Mouse (Mus musculus) embryonic facial prominence, embryonic 13.5 days (tissue): ENCODE results near the gene H2-Eb2. TPM values are rescaled to one million over a fixed set of nuclear protein-coding genes. Genes with fewer than 3 reads are reported as not detected.

Source experiments
- ATAC-seq: fragments of 200-750 bp; cut with Nextera tagmentation; 2 replicates; pipeline ENCODE4 v1.8.0; 2017; ENCODE audit warnings: low read depth; ENCODE audit not compliant: insufficient number of reproducible peaks, insufficient read depth, low FRiP score, low TSS enrichment
- H3K27ac ChIP-seq: fragments of 300-500 bp; sonication (generic); 2 replicates; pipeline ENCODE4 v1.5.1; 2015; ENCODE audit warnings: moderate library complexity, mild to moderate bottlenecking, inconsistent platforms
- H3K27me3 ChIP-seq: fragments of 300-500 bp; sonication (generic); 2 replicates; pipeline ENCODE4 v1.6.1; 2015; ENCODE audit warnings: mild to moderate bottlenecking, inconsistent platforms
- H3K36me3 ChIP-seq: fragments of 300-500 bp; sonication (generic); 2 replicates; pipeline ENCODE4 v1.6.1; 2015; ENCODE audit warnings: mild to moderate bottlenecking, inconsistent platforms
- H3K4me1 ChIP-seq: fragments of 300-500 bp; sonication (generic); 2 replicates; pipeline ENCODE4 v1.6.1; 2015; ENCODE audit warnings: inconsistent platforms
- H3K4me2 ChIP-seq: fragments of 300-500 bp; sonication (generic); 2 replicates; pipeline ENCODE4 v1.6.1; 2015; ENCODE audit warnings: moderate library complexity, mild to moderate bottlenecking, inconsistent platforms
- H3K4me3 ChIP-seq: fragments of 300-500 bp; sonication (generic); 2 replicates; pipeline ENCODE4 v1.5.1; 2015; ENCODE audit warnings: mild to moderate bottlenecking, inconsistent platforms
- H3K9ac ChIP-seq: fragments of 300-500 bp; sonication (generic); 2 replicates; pipeline ENCODE4 v1.6.1; 2015; ENCODE audit warnings: mild to moderate bottlenecking, inconsistent platforms
- H3K9me3 ChIP-seq: fragments of 300-500 bp; sonication (generic); 2 replicates; pipeline ENCODE4 v1.6.1; 2016; ENCODE audit warnings: inconsistent platforms
- WGBS: fragments of 180-500 bp; shearing (Covaris S2); methylation state at CpG from one replicate; pipeline ENCODE4 v1.1.7; 2015; ENCODE audit warnings: mixed read lengths; 5-methylcytosine and 5-hydroxymethylcytosine counted together
- polyA plus RNA-seq: library from polyadenylated mRNA; unstranded; fragments of >200 nt; fragmentation: Nextera tagmentation; extraction: Ambion mirVana; gene quantifications from 2 replicates; pipeline ENCODE4 v1.2.1, GENCODE M21; 2015

The H2-Eb2 gene
- polyA plus RNA-seq, 1 experiment from 2014 or later = not detected

DNA sequence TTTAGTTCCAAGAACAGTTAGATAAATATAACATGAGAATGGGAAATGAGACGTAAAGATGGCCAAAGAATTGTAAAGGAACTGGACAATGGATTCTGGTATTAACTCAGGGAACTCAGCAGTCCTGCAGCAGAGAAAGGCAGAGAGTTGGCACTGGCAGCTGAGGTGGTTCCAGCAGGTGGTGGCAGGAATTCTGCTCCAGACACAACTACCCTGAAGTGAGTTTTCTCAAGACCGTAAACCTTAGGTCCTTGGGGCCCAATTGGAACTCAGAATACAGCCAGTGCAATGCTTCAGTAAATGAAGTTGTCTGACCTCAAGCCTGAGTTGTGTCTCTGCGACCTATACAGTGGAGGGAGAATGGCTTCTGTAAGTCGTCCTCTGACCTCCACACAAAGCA, 31.2 kb upstream of the H2-Eb2 start:
- no peaks in the 10 kb centered on the region for H3K9me3 ChIP-seq
- H3K4me1 ChIP-seq = no peaks in the 10 kb centered on the region
- no peaks in the 10 kb centered on the region for H3K27me3 ChIP-seq
- no peak overlapping the region for H3K4me2 ChIP-seq
- 75% methylated on average over 4 of the region's 4 CpGs for WGBS
- no peak overlapping the region for H3K4me3 ChIP-seq
- no peaks in the 10 kb centered on the region for H3K36me3 ChIP-seq
- ATAC-seq = no peak
- no peak overlapping the region for H3K27ac ChIP-seq
- H3K9ac ChIP-seq = no peak overlapping the region

DNA sequence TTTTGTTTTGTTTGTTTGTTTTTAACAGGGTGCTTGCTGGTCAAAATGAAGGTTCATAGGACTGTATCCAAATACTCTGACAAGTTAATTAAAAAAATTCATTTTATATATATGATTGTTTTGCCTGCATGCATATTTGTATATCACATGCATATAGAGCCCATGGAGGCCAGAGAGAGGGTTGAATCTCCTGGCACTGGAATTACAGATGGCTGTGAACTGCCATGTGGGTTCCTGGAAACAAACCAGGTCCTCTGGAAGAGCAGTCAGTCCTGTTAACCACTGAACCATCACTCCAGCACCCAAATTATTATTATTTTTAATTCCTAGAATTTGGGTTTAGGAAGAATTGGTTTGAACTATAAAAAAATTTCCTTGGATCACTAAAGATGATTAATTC, 30.2 kb upstream of the H2-Eb2 start:
- no peaks in the 10 kb centered on the region for H3K27me3 ChIP-seq
- no peak overlapping the region for H3K4me2 ChIP-seq
- no peak overlapping the region for H3K27ac ChIP-seq
- no peaks in the 10 kb centered on the region for H3K36me3 ChIP-seq
- H3K9me3 ChIP-seq = no peaks in the 10 kb centered on the region
- no peak overlapping the region for H3K4me3 ChIP-seq
- H3K4me1 ChIP-seq = no peaks in the 10 kb centered on the region
- ATAC-seq = no peak
- no peak overlapping the region for H3K9ac ChIP-seq

DNA sequence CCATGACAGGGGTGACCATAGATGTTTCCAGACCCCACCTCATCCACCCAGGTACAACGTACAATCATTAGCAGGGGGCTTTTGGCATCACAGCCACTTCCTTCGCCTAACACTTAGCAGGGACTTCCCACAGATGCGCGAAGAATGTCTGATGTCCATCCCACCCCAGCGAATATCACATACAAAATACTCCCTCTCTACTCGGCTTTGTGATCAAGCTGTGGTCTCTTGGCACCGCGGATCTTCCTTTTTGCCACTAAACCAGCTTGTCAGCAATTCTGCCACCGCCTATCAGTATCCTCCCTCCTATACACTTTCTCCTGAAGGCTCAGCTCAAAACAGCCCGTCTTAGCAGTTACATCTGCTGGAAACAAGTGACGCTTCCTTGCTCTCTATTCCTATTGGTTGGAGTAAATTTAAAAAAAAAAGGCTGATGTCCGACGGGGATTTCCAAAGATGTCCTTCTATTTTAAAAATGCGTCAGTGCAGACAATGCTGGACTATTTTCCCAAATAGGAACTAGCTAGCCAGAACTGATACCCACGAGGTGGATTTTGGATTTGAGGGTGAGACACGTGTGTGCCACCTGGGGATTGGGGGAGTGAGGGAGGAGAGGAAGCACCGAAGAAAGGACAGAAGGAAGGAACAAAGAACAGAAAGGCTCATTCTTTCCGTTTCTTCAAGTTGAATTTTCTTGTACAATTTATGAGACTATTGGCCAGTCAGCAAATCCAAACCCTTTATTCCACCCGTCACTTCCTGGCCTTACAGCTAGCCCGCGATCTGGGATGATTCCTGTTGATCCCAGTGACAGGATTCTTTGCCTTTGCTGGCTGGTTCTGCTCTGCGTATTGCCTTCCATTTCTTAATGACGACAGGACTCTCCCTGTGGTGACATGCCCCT, 29.3 kb upstream of the H2-Eb2 start:
- no peak for ATAC-seq
- Histone ChIP-seq H3K4me3 (peak overlapping the region; percentile 38), H3K27ac (no peak overlapping the region), H3K36me3 (no peaks in the 10 kb centered on the region), H3K4me2 (peak overlapping the region; percentile 56), H3K9me3 (no peaks in the 10 kb centered on the region), H3K4me1 (no peaks in the 10 kb centered on the region), H3K27me3 (no peaks in the 10 kb centered on the region), H3K9ac (0 out of 2 replicates have a peak overlapping the region, but pooled peaks have one; percentile 11)
- WGBS = 20% methylated on average over 23 of the region's 23 CpGs

DNA sequence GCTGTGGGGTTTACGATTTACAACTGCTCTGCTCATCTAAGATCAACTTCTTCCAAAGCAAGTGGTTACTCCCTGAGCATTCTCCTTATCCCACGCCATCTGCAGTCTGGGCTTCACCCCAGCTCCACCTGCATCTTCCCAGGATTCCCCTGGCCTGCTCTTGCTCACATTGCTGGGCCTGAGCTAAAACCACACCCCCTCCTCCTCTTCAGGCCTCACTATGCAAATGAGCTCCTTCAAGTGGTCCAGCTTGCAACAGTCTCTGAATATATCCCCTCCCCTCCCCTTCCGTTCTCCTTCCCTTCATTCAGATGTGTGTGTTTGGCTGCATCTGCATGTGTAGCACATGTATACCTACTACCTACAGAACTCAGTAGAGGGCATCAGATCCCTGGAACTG, 26.1 kb upstream of the H2-Eb2 start:
- H3K27ac ChIP-seq = no peak overlapping the region
- H3K9me3 ChIP-seq = no peaks in the 10 kb centered on the region
- no peak overlapping the region for H3K9ac ChIP-seq
- no peak for ATAC-seq
- no peaks in the 10 kb centered on the region for H3K4me1 ChIP-seq
- H3K27me3 ChIP-seq = no peaks in the 10 kb centered on the region
- no peaks in the 10 kb centered on the region for H3K36me3 ChIP-seq
- WGBS = 60% methylated on average over 3 of the region's 3 CpGs
- H3K4me2 ChIP-seq = no peak overlapping the region
- H3K4me3 ChIP-seq = no peak overlapping the region

DNA sequence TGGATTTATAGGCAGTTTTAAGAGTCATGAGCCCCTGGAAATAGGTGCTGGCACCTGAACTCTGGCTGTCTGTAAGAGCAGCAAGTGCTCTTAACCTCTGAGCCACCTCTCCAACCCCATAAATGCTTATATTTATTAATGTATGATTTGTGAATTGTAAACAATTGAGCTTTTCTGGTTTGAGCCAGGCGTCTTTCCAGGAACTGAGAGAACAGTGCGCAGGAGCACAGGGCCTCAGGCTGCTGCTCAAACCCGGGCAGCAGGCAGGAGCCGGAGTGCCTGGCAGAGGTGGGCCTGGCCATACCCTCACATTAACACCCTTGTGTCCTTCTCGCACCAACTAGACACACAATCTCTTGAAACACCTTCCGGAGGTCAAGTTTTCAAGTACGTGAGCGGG, 25.4 kb upstream of the H2-Eb2 start:
- H3K9me3 ChIP-seq = no peaks in the 10 kb centered on the region
- H3K9ac ChIP-seq = no peak overlapping the region
- no peaks in the 10 kb centered on the region for H3K27me3 ChIP-seq
- H3K27ac ChIP-seq = no peak overlapping the region
- H3K36me3 ChIP-seq = no peaks in the 10 kb centered on the region
- no peak overlapping the region for H3K4me3 ChIP-seq
- H3K4me2 ChIP-seq = no peak overlapping the region
- no peaks in the 10 kb centered on the region for H3K4me1 ChIP-seq
- WGBS = 91% methylated on average over 8 of the region's 8 CpGs
- no peak for ATAC-seq

DNA sequence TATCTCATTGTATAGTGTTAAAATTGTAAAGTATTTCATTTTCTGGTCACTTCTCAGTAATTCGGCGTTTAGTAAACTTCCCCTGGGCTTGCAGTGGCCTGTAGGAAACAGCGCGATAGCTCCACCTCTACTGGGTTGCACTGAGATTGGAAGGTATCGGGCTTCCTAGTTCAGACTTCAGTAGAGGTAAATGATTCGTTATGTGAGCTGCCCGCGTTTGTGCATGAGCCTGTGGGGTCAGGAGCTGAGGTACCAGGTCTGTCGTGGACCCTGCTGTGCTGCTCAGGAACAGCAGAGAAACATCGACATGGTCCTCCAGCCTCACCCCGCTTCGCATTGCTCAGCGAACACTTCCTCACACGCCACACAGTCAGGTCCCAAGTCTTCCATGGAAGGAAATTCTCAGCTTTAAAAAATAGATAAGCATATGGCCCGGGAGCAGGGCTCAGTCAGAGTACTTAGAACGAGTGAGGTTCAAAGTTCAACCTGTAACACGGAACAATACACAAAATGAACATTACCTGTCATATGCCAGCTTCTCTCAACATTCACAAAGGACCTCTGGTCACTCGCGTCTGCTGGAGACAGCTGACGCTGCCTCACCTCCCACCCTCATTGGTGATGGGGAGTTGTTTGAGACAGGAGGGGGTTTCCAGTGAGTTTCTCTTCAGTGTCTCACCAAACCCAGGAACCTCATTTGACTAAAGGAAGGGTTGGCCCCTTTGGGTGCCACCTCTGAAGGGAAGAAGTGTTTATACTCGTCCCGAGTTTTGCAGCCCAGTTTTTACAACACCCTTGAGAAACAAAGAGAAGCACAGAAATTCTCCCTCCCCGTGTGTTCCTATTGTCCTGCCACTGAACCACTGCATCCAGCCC, 24.5 kb upstream of the H2-Eb2 start:
- WGBS = 77% methylated on average over 23 of the region's 23 CpGs
- Histone ChIP-seq H3K4me3 (no peak overlapping the region), H3K4me1 (no peaks in the 10 kb centered on the region), H3K27me3 (no peaks in the 10 kb centered on the region), H3K9me3 (no peaks in the 10 kb centered on the region), H3K9ac (no peak overlapping the region), H3K4me2 (no peak overlapping the region), H3K27ac (no peak overlapping the region), H3K36me3 (no peaks in the 10 kb centered on the region)
- no peak for ATAC-seq

DNA sequence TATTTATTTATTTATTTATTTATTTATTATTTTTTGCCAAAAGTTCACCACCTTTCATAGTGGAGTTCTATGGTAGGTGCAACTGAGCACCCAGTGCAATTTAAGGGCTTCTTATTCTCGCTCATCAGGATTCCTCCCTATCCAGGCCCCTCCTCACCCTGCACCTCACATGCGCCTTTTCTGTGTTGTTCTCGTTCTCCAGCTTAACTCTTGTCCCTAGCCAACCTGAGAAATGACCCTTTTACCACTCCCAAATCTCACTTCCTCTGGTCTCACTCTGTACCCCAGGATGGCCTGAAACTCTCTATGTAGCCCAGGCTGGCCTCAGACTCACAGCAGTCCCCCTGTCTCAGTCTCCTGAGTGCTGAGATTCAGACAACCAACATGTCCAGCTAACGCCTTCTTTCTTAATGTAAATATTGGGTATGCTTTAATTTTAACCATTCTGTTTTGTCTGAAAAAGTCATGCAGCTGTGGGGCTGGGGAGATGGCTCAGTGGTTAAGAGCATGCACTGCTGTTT, 23.7 kb upstream of the H2-Eb2 start:
- Histone ChIP-seq H3K4me2 (no peak overlapping the region), H3K36me3 (no peaks in the 10 kb centered on the region), H3K27me3 (no peaks in the 10 kb centered on the region), H3K4me3 (no peak overlapping the region), H3K27ac (no peak overlapping the region), H3K9ac (no peak overlapping the region), H3K9me3 (no peaks in the 10 kb centered on the region), H3K4me1 (no peaks in the 10 kb centered on the region)
- ATAC-seq = no peak
- WGBS = 90% methylated on average over 4 of the region's 4 CpGs

DNA sequence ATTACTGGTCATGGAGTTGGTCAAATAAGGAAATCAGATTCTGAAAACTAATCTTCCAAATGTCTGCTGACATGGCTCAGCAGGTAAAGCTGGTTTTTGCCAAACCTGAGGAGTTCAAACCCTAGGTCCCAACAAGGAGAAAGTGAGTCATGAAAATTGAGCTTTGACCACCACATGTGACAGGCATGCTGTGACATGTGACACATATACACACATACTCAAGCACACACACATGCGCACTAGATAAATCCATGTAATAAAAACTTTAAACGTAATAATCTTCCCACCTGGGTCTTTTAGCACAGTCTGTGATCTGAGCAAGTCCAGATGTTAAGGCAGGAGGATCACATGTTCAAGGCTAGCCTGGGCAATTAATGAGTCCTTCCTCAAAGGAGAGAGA, 21.7 kb upstream of the H2-Eb2 start:
- Histone ChIP-seq H3K4me2 (no peak overlapping the region), H3K4me3 (no peak overlapping the region), H3K27me3 (peaks cover 6% of the 10 kb centered on the region; the same call in 1 of the 2 replicates), H3K9me3 (no peaks in the 10 kb centered on the region), H3K36me3 (no peaks in the 10 kb centered on the region), H3K9ac (no peak overlapping the region), H3K4me1 (no peaks in the 10 kb centered on the region), H3K27ac (no peak overlapping the region)
- 76% methylated on average over 2 of the region's 2 CpGs for WGBS
- no peak for ATAC-seq

DNA sequence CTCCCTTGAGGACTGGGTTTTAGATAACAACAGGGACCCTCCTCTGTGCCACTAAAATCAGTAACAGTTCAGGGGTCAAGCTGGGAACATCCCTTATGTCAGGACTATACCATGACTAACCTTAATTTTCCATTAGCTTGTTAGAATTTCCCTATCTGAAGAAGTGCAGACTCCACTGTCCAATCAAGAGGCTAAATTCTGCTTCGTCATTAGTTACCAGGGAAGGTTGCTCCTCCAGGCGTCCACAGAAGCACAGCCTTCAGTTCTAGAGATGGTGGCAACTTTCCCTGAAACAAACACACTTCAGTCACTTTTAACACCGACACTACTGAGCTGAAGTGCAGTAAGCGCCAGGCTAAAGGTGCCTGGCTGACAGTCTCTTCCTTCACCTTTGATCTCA, 20.7 kb upstream of the H2-Eb2 start:
- no peak for ATAC-seq
- no peaks in the 10 kb centered on the region for H3K9me3 ChIP-seq
- H3K4me2 ChIP-seq = no peak overlapping the region
- H3K27me3 ChIP-seq = peaks cover 6% of the 10 kb centered on the region; the same call in 1 of the 2 replicates
- H3K9ac ChIP-seq = no peak overlapping the region
- H3K36me3 ChIP-seq = no peaks in the 10 kb centered on the region
- no peak overlapping the region for H3K27ac ChIP-seq
- H3K4me3 ChIP-seq = no peak overlapping the region
- no peaks in the 10 kb centered on the region; the same call in 1 of the 2 replicates for H3K4me1 ChIP-seq
- WGBS = 22% methylated on average over 4 of the region's 4 CpGs

DNA sequence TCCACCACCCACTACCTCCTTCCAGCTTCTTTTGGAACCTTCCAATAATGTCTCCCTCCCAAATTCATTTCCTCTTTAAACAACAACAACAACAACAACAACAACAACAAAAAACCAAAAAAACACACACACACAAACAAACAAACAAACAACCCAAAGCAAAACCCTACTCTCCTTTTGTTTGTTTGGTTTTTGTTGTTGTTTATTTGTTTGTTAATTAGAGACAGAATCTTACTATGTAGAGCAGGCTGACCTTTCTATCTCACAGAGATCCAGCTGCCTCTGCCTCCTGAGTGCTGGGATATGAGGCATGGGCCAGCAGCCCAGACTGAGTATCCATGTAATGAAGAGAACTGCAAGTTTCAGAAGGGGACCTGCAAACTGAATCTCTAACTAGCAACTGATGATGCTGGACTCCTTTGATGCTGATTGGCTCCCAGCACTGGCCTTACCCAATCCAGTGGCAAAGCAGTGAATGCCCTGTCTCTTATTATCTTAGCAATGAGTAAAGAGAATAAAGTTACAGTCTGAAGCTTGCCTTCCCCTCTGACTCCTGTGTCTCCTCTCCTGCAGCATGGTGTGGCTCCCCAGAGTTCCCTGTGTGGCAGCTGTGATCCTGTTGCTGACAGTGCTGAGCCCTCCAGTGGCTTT, 20.0 kb upstream of the H2-Eb2 start, which contains the start of gene H2-Eb1:
Gene H2-Eb1 (plus strand): TSS at position 488 of the 651 bp plus-strand sequence.
- H3K4me1 ChIP-seq = no peaks in the 10 kb centered on the region; the same call in 1 of the 2 replicates
- no peaks in the 10 kb centered on the region for H3K9me3 ChIP-seq
- peaks cover 6% of the 10 kb centered on the region; the same call in 1 of the 2 replicates for H3K27me3 ChIP-seq
- H3K4me3 ChIP-seq = no peak within 1 kb of the TSS
- H3K36me3 ChIP-seq = no peaks in the 10 kb centered on the region
- no peak within 1 kb of the TSS for H3K4me2 ChIP-seq
- H3K27ac ChIP-seq = no peak within 1 kb of the TSS
- no peak within 1 kb of the TSS for H3K9ac ChIP-seq
- ATAC-seq = no peak; the same call in 1 of the 2 replicates

DNA sequence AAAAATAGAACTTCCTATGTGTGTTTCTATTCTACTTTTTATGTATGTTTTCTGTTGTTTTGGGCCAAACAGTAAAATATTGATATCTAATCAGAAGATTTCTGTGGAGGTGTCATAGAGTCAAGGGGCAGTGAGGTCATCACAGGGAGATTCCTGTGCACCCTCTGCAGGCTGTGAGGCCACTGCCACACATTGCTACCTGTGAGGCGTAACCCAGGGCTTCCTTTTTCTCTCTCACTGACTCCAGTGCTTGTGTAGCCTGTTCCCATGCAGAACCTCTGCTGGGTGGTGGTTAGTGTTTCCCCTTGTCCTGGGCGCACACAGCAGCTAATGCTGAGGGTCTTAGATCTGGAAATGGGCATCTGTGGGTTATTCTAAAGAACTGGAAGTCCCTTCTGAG, 19.1 kb upstream of the H2-Eb2 start:
- peaks cover 6% of the 10 kb centered on the region; the same call in 1 of the 2 replicates for H3K27me3 ChIP-seq
- H3K9me3 ChIP-seq = no peaks in the 10 kb centered on the region
- 71% methylated on average over 2 of the region's 2 CpGs for WGBS
- H3K4me3 ChIP-seq = no peak overlapping the region
- ATAC-seq = no peak
- no peak overlapping the region for H3K9ac ChIP-seq
- H3K4me2 ChIP-seq = no peak overlapping the region
- no peaks in the 10 kb centered on the region; the same call in 1 of the 2 replicates for H3K4me1 ChIP-seq
- H3K36me3 ChIP-seq = no peaks in the 10 kb centered on the region
- H3K27ac ChIP-seq = no peak overlapping the region
